Mouse (Mus musculus) liver, postnatal 0 days (tissue): ENCODE data around the gene Zscan5b. TPM values are rescaled to one million over a fixed set of nuclear protein-coding genes. Genes with fewer than 3 reads are reported as not detected.
"Not testable (repeated sequence)": the region's sequence is repeated elsewhere in the genome, so short reads cannot be mapped to it uniquely, and the experiment has no call there.

Experiments used
- ATAC-seq: fragments of 200-750 bp; cut with Nextera tagmentation; 2 replicates; pipeline ENCODE4 v1.8.0; 2017; ENCODE audit warnings: mild to moderate bottlenecking, moderate library complexity
- DNase-seq: peaks from one replicate; pipeline ENCODE4 v3.0.0-alpha.2; 2016
- H3K27ac ChIP-seq: fragments of 300-500 bp; sonication (generic); 2 replicates; pipeline ENCODE4 v1.5.1; 2014; ENCODE audit warnings: antibody characterized with exemption, moderate library complexity, mild to moderate bottlenecking, low read depth
- H3K27me3 ChIP-seq: fragments of 300-500 bp; sonication (generic); 2 replicates; pipeline ENCODE4 v1.6.1; 2014; ENCODE audit warnings: low read length, control low read depth, mixed read lengths; ENCODE audit not compliant: insufficient read depth
- H3K36me3 ChIP-seq: fragments of 300-500 bp; sonication (generic); replicated peaks from 2 replicates; pipeline ENCODE4 v1.6.1; 2014; ENCODE audit warnings: mild to moderate bottlenecking, control low read depth, low read length, moderate library complexity, mixed read lengths; ENCODE audit not compliant: insufficient read depth
- H3K4me1 ChIP-seq: fragments of 300-500 bp; sonication (generic); 2 replicates; pipeline ENCODE4 v1.6.1; 2014; ENCODE audit warnings: antibody characterized with exemption, mild to moderate bottlenecking, control low read depth; ENCODE audit not compliant: insufficient read depth
- H3K4me2 ChIP-seq: fragments of 300-500 bp; sonication (generic); 2 replicates; pipeline ENCODE4 v1.6.1; 2014; ENCODE audit warnings: low read depth, mild to moderate bottlenecking, low read length, moderate library complexity, mixed read lengths
- H3K4me3 ChIP-seq: fragments of 300-500 bp; sonication (generic); 2 replicates; pipeline ENCODE4 v1.5.1; 2014; ENCODE audit warnings: low read depth, low read length
- H3K9ac ChIP-seq: fragments of 300-500 bp; sonication (generic); replicated peaks from 2 replicates; pipeline ENCODE4 v1.6.1; 2014; ENCODE audit warnings: mild to moderate bottlenecking, moderate library complexity
- H3K9me3 ChIP-seq: fragments of 300-500 bp; sonication (generic); 2 replicates; pipeline ENCODE4 v1.6.1; 2016; ENCODE audit warnings: mild to moderate bottlenecking, control low read depth, low read length, mixed read lengths
- CTCF ChIP-seq: sonication (generic); IDR thresholded peaks from 2 replicates; pipeline ENCODE4 v1.5.1; 2016; ENCODE audit warnings: antibody characterized with exemption, low read depth
- EP300 ChIP-seq: IDR thresholded peaks from 2 replicates; pipeline ENCODE4 v1.6.1; 2016; ENCODE audit warnings: antibody characterized with exemption, low read depth, mild to moderate bottlenecking
- WGBS: fragments of 180-500 bp; shearing (Covaris S2); extraction: QIAGEN DNeasy Blood & Tissue Kit; methylation state at CpG from one replicate; pipeline ENCODE4 v1.1.7; 2014; ENCODE audit not compliant: insufficient replicate concordance; 5-methylcytosine and 5-hydroxymethylcytosine counted together
- polyA plus RNA-seq: library from polyadenylated mRNA; unstranded; fragments of >200 nt; fragmentation: Nextera tagmentation; extraction: Ambion mirVana; gene quantifications from 2 replicates; pipeline ENCODE4 v1.2.1, GENCODE M21; 2015

Gene Zscan5b
- polyA plus RNA-seq, 1 experiment from 2014 or later = not detected

DNA sequence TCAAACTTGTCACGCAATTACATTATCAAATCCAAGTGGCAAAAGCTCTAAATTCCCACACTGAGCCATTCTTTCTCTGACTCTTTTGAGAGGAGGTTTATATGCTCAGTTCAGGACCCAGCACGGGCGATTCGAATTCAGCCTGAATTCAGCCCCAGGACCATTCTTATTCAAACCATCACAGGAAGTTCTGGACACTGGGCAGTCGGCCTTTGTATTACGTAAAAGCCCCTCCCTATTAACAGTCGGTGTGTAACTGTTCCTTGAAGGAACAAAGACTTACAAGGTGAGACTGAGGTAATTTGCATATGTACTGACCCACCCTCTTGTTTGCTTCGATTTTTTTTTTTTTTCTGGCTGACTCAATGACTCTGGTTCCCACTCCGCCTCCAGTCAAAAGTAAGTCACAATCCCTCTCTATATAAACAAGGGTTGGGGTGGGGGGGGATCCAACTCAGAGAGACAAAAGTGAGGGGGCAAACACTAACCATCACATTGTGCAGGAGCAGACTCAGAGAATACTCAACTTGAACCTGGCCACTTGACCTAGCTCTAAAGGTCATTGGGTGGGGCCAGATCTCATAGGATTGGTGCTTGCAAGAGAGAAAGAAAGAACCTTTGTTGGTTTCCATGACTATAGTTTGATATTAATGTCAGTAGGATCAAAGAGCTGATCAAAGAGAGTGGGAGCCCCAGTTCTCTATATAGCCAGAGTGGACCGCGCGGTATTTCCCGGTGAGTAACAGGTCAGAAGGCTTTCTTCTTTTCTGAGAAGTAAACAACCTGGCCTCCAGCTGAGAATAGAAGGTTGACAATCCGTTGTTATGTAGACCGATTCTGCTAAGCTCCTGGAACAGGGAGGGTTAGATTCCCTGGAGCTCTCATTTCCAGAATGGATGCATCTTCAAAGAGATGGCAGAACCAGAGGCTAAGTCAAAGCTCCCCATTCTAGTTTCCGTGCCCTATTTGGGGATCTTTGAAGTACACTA is 36.4 kb downstream of the Zscan5b start:
- Histone ChIP-seq H3K36me3 (no peaks in the 10 kb centered on the region), H3K4me3 (no peak overlapping the region), H3K4me1 (no peaks in the 10 kb centered on the region), H3K27me3 (no peaks in the 10 kb centered on the region), H3K9ac (no peak overlapping the region), H3K4me2 (no peak overlapping the region), H3K9me3 (no peaks in the 10 kb centered on the region), H3K27ac (no peak overlapping the region)
- 43% methylated on average over 16 of the region's 16 CpGs for WGBS
- no peak for DNase-seq
- TF ChIP-seq EP300 (no peak), CTCF (no peak)
- no peak for ATAC-seq

DNA sequence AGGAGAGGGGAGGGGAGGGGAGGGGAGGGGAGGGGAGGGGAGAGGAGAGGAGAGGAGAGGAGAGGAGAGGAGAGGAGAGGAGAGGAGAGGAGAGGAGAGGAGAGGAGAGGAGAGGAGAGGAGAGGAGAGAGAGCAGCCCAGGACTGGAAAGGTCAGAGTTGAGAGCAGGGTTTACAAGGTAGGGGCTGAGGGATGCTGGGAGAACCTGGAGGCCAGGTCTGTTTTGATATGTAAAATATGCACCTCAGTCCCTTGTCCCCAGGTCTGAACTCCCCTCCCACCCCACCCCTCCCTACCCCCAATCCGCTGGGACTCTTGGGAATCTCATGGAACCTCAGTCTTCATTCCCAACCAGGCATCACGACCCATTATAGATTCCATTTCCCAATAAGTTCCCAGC is 37.9 kb downstream of the Zscan5b start:
- H3K4me3 ChIP-seq, ATAC-seq: not testable (repeated sequence)
- WGBS = 51% methylated on average over 2 of the region's 2 CpGs

DNA sequence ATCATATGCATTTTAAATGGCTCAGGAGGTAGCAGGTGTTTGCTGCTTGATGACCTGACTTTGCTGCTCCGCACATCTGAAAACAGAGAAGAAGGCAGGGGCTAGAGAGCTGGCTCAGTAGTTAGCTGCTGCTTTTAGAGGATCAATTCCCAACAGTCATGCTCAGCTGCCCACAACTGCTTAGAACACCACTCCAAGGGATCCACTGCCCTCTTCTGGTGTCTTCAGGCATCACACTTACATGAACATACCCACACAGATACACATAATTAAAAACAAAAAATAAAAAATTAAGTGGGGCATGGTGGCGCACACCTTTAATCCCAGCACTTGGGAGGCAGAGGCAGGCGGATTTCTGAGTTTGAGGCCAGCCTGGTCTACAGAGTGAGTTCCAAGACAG is 40.0 kb downstream of the Zscan5b start:
- no peak overlapping the region for H3K27ac ChIP-seq
- H3K9ac ChIP-seq = no peak overlapping the region
- no peak for ATAC-seq
- TF ChIP-seq EP300 = no peak
- TF ChIP-seq CTCF = 0 out of 2 replicates have a peak, but pooled peaks have one; percentile 18
- H3K4me3 ChIP-seq = no peak overlapping the region
- no peak for DNase-seq
- no peaks in the 10 kb centered on the region for H3K36me3 ChIP-seq
- no peaks in the 10 kb centered on the region for H3K9me3 ChIP-seq
- no peaks in the 10 kb centered on the region for H3K4me1 ChIP-seq
- H3K4me2 ChIP-seq = no peak overlapping the region
- H3K27me3 ChIP-seq = no peaks in the 10 kb centered on the region
- 73% methylated on average over 3 of the region's 3 CpGs for WGBS

More for the DNA sequence above, 37.9 kb downstream of the Zscan5b start:
- not testable (repeated sequence) for H3K4me1 ChIP-seq, H3K27me3 ChIP-seq, H3K4me2 ChIP-seq, H3K9ac ChIP-seq, DNase-seq, H3K9me3 ChIP-seq, H3K27ac ChIP-seq, H3K36me3 ChIP-seq

DNA sequence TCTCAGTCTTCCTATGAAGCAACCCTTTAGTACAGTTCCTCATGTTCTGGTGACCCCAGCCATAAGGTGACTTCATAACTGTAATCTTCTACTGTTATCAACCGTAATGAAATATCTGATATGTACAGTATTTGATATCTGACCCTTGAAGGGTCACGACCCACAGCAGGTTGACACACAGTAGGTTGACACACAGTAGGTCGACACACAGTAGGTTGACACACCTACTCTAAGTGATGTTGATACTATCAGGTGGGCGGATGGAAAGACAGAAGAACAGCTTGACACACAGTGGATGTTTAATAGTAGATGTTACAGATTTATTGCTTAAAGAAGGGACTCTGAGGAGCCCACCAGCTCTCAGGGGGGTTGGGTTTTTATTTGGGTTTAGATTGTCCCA is 40.9 kb downstream of the Zscan5b start:
- H3K36me3 ChIP-seq = no peaks in the 10 kb centered on the region
- H3K27me3 ChIP-seq = no peaks in the 10 kb centered on the region
- TF ChIP-seq EP300 (no peak), CTCF (no peak)
- no peak for DNase-seq
- no peak overlapping the region for H3K4me3 ChIP-seq
- WGBS = 74% methylated on average over 4 of the region's 4 CpGs
- H3K9ac ChIP-seq = no peak overlapping the region
- H3K9me3 ChIP-seq = no peaks in the 10 kb centered on the region
- H3K4me2 ChIP-seq = no peak overlapping the region
- no peak for ATAC-seq
- H3K27ac ChIP-seq = no peak overlapping the region
- no peaks in the 10 kb centered on the region for H3K4me1 ChIP-seq

DNA sequence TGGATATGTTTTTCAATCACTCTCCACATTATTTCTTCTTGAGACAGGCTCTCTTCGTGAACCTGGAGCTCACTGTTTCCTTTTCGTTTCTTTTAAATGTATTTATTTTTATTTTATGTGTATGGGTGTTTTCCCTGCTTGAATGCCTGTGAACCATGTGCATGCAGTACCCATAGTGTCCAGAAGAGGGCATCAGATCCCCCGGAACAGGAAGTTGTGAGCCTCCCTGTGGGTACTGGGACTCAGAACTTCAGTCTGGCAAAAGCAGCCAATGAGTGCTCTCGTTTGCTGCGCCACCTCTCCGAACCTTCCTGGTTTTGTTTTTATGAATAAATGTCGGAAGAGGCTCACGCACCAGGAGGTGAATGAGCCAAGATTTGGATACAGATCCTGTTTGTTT is 43.6 kb downstream of the Zscan5b start:
- H3K9me3 ChIP-seq = no peaks in the 10 kb centered on the region
- no peaks in the 10 kb centered on the region for H3K27me3 ChIP-seq
- TF ChIP-seq EP300 (no peak), CTCF (peak; percentile 83)
- no peak overlapping the region for H3K4me2 ChIP-seq
- no peak overlapping the region for H3K4me3 ChIP-seq
- no peak overlapping the region for H3K27ac ChIP-seq
- H3K4me1 ChIP-seq = no peaks in the 10 kb centered on the region
- H3K9ac ChIP-seq = no peak overlapping the region
- WGBS = 56% methylated on average over 8 of the region's 8 CpGs
- ATAC-seq (no peak), DNase-seq (peak; percentile 67)
- H3K36me3 ChIP-seq = no peaks in the 10 kb centered on the region

DNA sequence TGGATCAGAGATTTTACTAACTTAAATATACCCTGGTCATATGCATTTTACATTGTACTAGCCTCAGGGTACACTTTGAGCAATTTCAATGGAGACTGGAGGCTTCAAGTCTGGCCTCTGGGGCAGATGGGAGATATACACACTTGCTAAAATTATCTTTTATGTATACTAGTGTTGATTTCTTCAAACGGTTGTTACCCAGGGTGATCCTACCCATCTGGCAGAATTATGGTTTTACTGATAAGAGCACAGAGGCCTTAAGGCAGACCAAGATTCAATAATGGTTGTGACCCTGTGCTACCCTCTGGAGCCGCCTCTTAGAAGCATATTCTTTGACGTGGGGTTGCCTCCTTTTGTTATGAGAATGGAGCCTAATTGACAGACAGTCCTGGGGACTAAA is 55.8 kb downstream of the Zscan5b start:
- H3K4me3 ChIP-seq = no peak overlapping the region
- ATAC-seq (peak; percentile 62), DNase-seq (no peak)
- 35% methylated on average over 3 of the region's 3 CpGs for WGBS
- H3K27me3 ChIP-seq = no peaks in the 10 kb centered on the region
- H3K27ac ChIP-seq = no peak overlapping the region
- no peak for TF ChIP-seq CTCF
- peak; percentile 75 for TF ChIP-seq EP300
- H3K36me3 ChIP-seq = no peaks in the 10 kb centered on the region
- H3K4me2 ChIP-seq = no peak overlapping the region
- H3K9me3 ChIP-seq = no peaks in the 10 kb centered on the region
- H3K4me1 ChIP-seq = no peaks in the 10 kb centered on the region
- H3K9ac ChIP-seq = no peak overlapping the region
